Mouse (Mus musculus): ENCODE measurements at regions not wholly inside any gene's neighbourhood (a gene's known extent, or its start where the extent isn't known, plus 50 kb on each side); places are given as distances from the start of the nearest gene placed in this dataset.

DNA sequence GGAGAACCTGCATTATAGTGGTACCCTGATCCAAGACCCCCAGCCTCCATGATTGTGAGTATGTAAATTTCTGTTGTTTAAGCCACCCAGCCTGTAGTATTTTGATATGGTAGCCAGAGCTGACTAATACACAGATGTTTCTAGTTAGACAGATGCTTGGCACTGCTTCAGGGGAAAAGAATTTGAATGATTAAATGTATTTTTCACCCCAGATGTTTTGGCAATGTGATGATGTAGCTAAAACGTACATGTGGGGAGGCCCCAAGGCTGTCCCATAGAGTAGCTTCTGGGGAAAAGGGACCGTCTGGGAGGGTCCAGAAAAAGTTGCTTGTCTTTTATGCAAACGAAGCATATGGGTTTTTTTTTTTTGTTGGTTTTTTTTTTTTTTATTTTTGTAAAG lies 654.8 kb downstream of the Slc4a3 start:
- TF ChIP-seq CTCF (IDR thresholded peaks at IDR 0.05; ENCODE audit: control insufficient read depth, insufficient read depth, insufficient read length) (no peak), USF1 (IDR thresholded peaks at IDR 0.05; ENCODE audit: low read depth) (no peak), MAX (IDR thresholded peaks at IDR 0.05) (no peak), MYOD1 (IDR thresholded peaks at IDR 0.05; ENCODE audit: control insufficient read depth, insufficient read length, low read depth) (no peak), FOSL1 (IDR thresholded peaks at IDR 0.05; ENCODE audit: insufficient read depth, low read length, poor library complexity, severe bottlenecking) (no peak), CEBPB (IDR thresholded peaks at IDR 0.05; ENCODE audit: low read depth) (no peak), MYOG (IDR thresholded peaks at IDR 0.05; ENCODE audit: control insufficient read depth, extremely low read depth, insufficient read length) (no peak)

Measured in C2C12 (cell line).